Mouse (Mus musculus) testis, adult 2 months (tissue): ENCODE data around the gene Klf7.

Experiments used
- CTCF ChIP-seq: fragments of 200-500 bp; IDR thresholded peaks from 2 replicates; pipeline ENCODE4 v1.5.1; 2012; ENCODE audit warnings: low read depth, mild to moderate bottlenecking, inconsistent platforms, low read length, moderate library complexity; ENCODE audit not compliant: control insufficient read depth, insufficient read depth, insufficient replicate concordance
- POLR2A ChIP-seq: fragments of 200-500 bp; IDR thresholded peaks from 2 replicates; pipeline ENCODE4 v1.6.1; 2012; ENCODE audit warnings: low read depth, mild to moderate bottlenecking, inconsistent platforms, low read length, moderate library complexity; ENCODE audit not compliant: control insufficient read depth

DNA sequence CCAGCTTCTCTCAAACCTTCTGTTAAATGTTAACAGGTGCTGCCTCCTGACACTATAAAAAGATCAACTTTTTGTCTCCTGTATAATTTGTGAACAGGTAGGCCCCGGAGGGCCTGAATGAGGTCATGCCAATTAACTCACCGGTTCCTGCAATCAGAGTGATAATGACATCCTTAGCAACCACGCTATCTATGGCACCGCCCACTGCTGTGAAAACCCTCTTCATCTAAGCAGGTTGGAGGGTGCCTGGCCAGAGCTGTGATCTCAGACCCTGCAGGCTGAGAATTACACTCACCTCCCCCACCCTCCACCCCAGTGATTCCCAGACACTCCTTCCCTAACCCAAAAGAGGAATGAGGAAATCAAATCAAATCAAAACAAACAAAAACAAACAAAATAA is 126.3 kb downstream of the Klf7 start:
- TF ChIP-seq POLR2A: no peak
- no peak for TF ChIP-seq CTCF
